Mouse (Mus musculus): ENCODE data around the gene Tprkb. TPM values are rescaled to one million over a fixed set of nuclear protein-coding genes. Genes with fewer than 3 reads are reported as not detected.
A peak's percentile ranks its signal among the peaks of the same experiment; 100 is the strongest.
"Not testable (repeated sequence)": the region's sequence is repeated elsewhere in the genome, so short reads cannot be mapped to it uniquely, and the experiment has no call there.

Tprkb gene
- polyA plus RNA-seq, 1 experiment from 2014 or later: 19.7 TPM

- no peak overlapping the region for H3K27ac ChIP-seq (replicated peaks)
- WGBS: 77% methylated on average over 2 of the region's 2 CpGs
These were observed 22.7 kb upstream of the Tprkb start for GRCm38 (mm10) chr6:85888961-85889360.

GRCm38 (mm10) chr6:85895061-85895648, 16.5 kb upstream of the Tprkb start:
- 67% methylated on average over 25 of the region's 25 CpGs for WGBS

More at GRCm38 (mm10) chr6:85888961-85889360, 22.7 kb upstream of the Tprkb start:
- Histone ChIP-seq H3K4me1 (no peaks in the 10 kb centered on the region), H3K9me3 (peaks cover 23% of the 10 kb centered on the region), H3K4me2 (no peak overlapping the region), H3K27me3 (replicated peaks) (no peaks in the 10 kb centered on the region), H3K9ac (no peak overlapping the region), H3K4me3 (no peak overlapping the region), H3K36me3 (no peaks in the 10 kb centered on the region)
- no peak for ATAC-seq (ENCODE audit: extremely low read depth, insufficient number of reproducible peaks, low FRiP score, low TSS enrichment)

GRCm38 (mm10) chr6:85898596-85899475, 12.8 kb upstream of the Tprkb start:
- not testable (repeated sequence) for ATAC-seq (ENCODE audit: extremely low read depth, insufficient number of reproducible peaks, low FRiP score, low TSS enrichment); H3K4me2 ChIP-seq; H3K27me3 ChIP-seq (replicated peaks); H3K9me3 ChIP-seq; H3K36me3 ChIP-seq; H3K4me1 ChIP-seq; H3K4me3 ChIP-seq; H3K27ac ChIP-seq (replicated peaks); H3K9ac ChIP-seq
- 71% methylated on average over 7 of the region's 8 CpGs for WGBS

More at GRCm38 (mm10) chr6:85895061-85895648, 16.5 kb upstream of the Tprkb start:
- not testable (repeated sequence) for H3K36me3 ChIP-seq; H3K27ac ChIP-seq (replicated peaks); H3K27me3 ChIP-seq (replicated peaks); H3K4me2 ChIP-seq; H3K4me3 ChIP-seq; H3K9ac ChIP-seq; H3K4me1 ChIP-seq; ATAC-seq (ENCODE audit: extremely low read depth, insufficient number of reproducible peaks, low FRiP score, low TSS enrichment)
- H3K9me3 ChIP-seq: peaks cover 18% of the 10 kb centered on the region

GRCm38 (mm10) chr6:85902303-85902702, 9.4 kb upstream of the Tprkb start:
- H3K9ac ChIP-seq: no peak overlapping the region
- H3K9me3 ChIP-seq: no peaks in the 10 kb centered on the region
- 0 out of 2 replicates have a peak, but pooled peaks cover 3% of the 10 kb centered on the region for H3K27me3 ChIP-seq (replicated peaks)
- H3K4me2 ChIP-seq: no peak overlapping the region
- 90% methylated on average over 2 of the region's 2 CpGs for WGBS
- H3K27ac ChIP-seq (replicated peaks): no peak overlapping the region
- H3K36me3 ChIP-seq: no peaks in the 10 kb centered on the region
- no peaks in the 10 kb centered on the region for H3K4me1 ChIP-seq
- H3K4me3 ChIP-seq: no peak overlapping the region
- ATAC-seq (ENCODE audit: extremely low read depth, insufficient number of reproducible peaks, low FRiP score, low TSS enrichment): no peak

DNA sequence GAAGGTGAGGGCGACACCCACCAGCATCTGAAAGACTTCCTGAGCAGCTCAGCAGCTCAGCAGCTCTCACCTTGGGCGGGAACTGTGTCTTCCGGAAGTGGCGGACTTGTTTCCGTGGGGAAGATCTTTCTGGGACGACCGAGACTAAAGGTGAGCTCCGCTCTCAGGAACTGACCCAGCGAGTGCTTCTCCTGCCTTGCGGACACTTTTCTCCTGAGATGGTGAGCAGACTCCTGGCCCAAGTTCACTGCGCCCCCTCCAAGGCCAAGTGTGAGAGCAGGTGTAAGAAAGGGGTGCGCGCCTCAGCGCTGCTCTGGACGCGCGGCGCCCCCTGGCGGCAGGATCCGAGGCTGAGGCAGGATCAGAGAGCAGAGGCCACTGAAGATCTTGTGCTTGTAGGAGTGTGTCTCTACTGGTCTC, 7.0 kb upstream of the Tprkb start, which contains the start of gene Nat8f4:
TSS of gene Nat8f4 (minus strand) at position 243 of the 420 bp plus-strand sequence.
- not testable (repeated sequence) for H3K27me3 ChIP-seq (replicated peaks); H3K27ac ChIP-seq (replicated peaks); H3K36me3 ChIP-seq; H3K9me3 ChIP-seq; H3K9ac ChIP-seq; H3K4me1 ChIP-seq; ATAC-seq (ENCODE audit: extremely low read depth, insufficient number of reproducible peaks, low FRiP score, low TSS enrichment)
- peak within 1 kb of the TSS; percentile 62 for H3K4me2 ChIP-seq
- 20% methylated on average over 20 of the region's 20 CpGs for WGBS
- H3K4me3 ChIP-seq: peak within 1 kb of the TSS; percentile 45

DNA sequence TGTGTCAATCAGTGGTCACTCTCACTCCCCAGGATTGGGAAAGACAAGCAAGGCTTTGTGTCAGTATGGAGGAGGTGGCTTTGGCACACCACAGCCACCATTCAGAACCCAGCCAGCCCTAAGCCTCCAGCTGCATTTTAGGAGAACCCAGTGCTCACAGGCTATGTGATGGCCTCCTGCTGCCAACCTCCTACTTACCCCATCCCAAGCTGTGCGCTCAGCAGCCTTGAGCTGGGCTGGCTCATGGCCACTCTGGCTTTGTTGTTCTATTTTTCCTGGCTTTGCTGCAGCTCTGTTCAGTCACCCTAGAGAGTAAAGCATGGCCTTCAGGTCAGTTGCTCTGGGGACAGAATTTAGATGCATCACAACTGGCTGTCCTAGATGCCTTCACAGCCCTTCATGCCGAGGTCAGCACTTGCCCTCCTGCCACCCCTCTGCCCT, 4.7 kb upstream of the Tprkb start:
- 77% methylated on average over 2 of the region's 2 CpGs for WGBS
- H3K36me3 ChIP-seq: not testable (repeated sequence)

GRCm38 (mm10) chr6:85908341-85908740, 3.3 kb upstream of the Tprkb start:
- H3K9me3 ChIP-seq: no peaks in the 10 kb centered on the region
- no peaks in the 10 kb centered on the region for H3K4me1 ChIP-seq
- H3K4me3 ChIP-seq: no peak overlapping the region
- H3K27ac ChIP-seq (replicated peaks): no peak overlapping the region
- WGBS: 56% methylated on average over 3 of the region's 3 CpGs
- H3K36me3 ChIP-seq: no peaks in the 10 kb centered on the region
- H3K9ac ChIP-seq: no peak overlapping the region
- H3K27me3 ChIP-seq (replicated peaks): 0 out of 2 replicates have a peak, but pooled peaks cover 3% of the 10 kb centered on the region
- H3K4me2 ChIP-seq: no peak overlapping the region
- ATAC-seq (ENCODE audit: extremely low read depth, insufficient number of reproducible peaks, low FRiP score, low TSS enrichment): no peak

More for the DNA sequence above, 4.7 kb upstream of the Tprkb start:
- H3K9ac ChIP-seq; H3K9me3 ChIP-seq; ATAC-seq (ENCODE audit: extremely low read depth, insufficient number of reproducible peaks, low FRiP score, low TSS enrichment); H3K4me3 ChIP-seq; H3K4me2 ChIP-seq; H3K27ac ChIP-seq (replicated peaks); H3K4me1 ChIP-seq; H3K27me3 ChIP-seq (replicated peaks): not testable (repeated sequence)

DNA sequence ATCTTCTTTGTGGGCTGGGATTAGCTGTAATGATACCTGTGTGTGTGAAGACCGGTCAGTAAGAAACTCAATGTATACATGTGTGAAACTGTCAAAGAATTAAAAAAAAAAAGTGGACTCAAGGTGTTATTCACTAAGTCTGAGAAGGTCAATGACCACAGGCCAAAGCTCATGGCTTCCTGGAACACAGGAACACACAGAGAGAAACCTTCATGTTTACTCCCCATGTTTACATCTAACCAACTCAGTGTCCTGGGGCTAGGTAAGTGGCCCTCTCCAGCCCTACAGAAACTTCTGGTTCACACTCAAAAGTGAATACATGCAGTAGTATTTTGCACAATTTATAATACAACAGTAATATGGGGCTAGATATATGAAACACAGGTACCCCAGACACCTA, 2.0 kb upstream of the Tprkb start:
- H3K27ac ChIP-seq (replicated peaks): no peak overlapping the region
- H3K9me3 ChIP-seq: no peaks in the 10 kb centered on the region
- H3K4me2 ChIP-seq: no peak overlapping the region
- no peak overlapping the region for H3K9ac ChIP-seq
- H3K36me3 ChIP-seq: no peaks in the 10 kb centered on the region
- H3K4me1 ChIP-seq: peaks cover 4% of the 10 kb centered on the region
- WGBS: 90% methylated on average over 1 of the region's 1 CpGs
- no peak overlapping the region for H3K4me3 ChIP-seq
- no peak for ATAC-seq (ENCODE audit: extremely low read depth, insufficient number of reproducible peaks, low FRiP score, low TSS enrichment)
- 0 out of 2 replicates have a peak, but pooled peaks cover 3% of the 10 kb centered on the region for H3K27me3 ChIP-seq (replicated peaks)

DNA sequence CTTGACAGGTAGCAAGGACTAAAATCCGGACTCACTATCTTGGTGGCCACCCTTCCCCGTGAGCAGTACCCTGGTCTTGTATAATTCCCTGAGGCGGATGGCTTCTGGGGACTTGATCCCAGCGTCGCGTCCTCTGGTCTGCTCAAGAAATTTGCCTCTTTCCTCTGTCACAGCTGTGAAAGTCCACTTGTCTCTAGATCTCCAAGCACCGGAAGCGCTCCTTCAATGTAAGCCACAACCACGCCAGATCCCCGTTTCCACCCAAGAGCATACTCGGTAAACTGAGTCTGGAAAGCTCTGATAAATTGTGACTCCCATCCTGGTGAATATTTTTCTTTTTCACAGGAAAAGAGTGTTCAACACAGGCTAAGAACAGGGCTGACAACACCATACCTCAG, 3.5 kb downstream of the Tprkb start:
- WGBS: 3% methylated on average over 11 of the region's 11 CpGs
- ATAC-seq (ENCODE audit: extremely low read depth, insufficient number of reproducible peaks, low FRiP score, low TSS enrichment): no peak

GRCm38 (mm10) chr6:85915539-85916513, 4.2 kb downstream of the Tprkb start, which contains the start of gene Nat8f1:
Gene Nat8f1 (minus strand): TSS chr6:85915687.
- peak; percentile 91 for ATAC-seq (ENCODE audit: extremely low read depth, insufficient number of reproducible peaks, low FRiP score, low TSS enrichment)
- H3K4me1 ChIP-seq: peaks cover 13% of the 10 kb centered on the region
- H3K27me3 ChIP-seq (replicated peaks); H3K9me3 ChIP-seq; H3K36me3 ChIP-seq: not testable (repeated sequence)
- peak within 1 kb of the TSS; percentile 88 for H3K9ac ChIP-seq
- peak within 1 kb of the TSS; percentile 71 for H3K4me3 ChIP-seq
- peak within 1 kb of the TSS; percentile 94 for H3K4me2 ChIP-seq
- peak within 1 kb of the TSS; percentile 88 for H3K27ac ChIP-seq (replicated peaks)
- under 1% methylated on average over 60 of the region's 61 CpGs for WGBS

More for the DNA sequence above, 3.5 kb downstream of the Tprkb start:
- Histone ChIP-seq H3K4me3 (peak overlapping the region; percentile 71), H3K9ac (peak overlapping the region; percentile 88), H3K4me2 (peak overlapping the region; percentile 94), H3K27ac (replicated peaks) (peak overlapping the region; percentile 88), H3K36me3 (no peaks in the 10 kb centered on the region), H3K9me3 (no peaks in the 10 kb centered on the region), H3K4me1 (peaks cover 13% of the 10 kb centered on the region), H3K27me3 (replicated peaks) (no peaks in the 10 kb centered on the region)

All from heart, embryonic 13.5 days (tissue).